Mouse (Mus musculus): ENCODE data around the gene Rbm28. TPM values are rescaled to one million over a fixed set of nuclear protein-coding genes. Genes with fewer than 3 reads are reported as not detected.

The Rbm28 gene
- polyA plus RNA-seq, 1 experiment from 2014 or later: 22.8 TPM

DNA sequence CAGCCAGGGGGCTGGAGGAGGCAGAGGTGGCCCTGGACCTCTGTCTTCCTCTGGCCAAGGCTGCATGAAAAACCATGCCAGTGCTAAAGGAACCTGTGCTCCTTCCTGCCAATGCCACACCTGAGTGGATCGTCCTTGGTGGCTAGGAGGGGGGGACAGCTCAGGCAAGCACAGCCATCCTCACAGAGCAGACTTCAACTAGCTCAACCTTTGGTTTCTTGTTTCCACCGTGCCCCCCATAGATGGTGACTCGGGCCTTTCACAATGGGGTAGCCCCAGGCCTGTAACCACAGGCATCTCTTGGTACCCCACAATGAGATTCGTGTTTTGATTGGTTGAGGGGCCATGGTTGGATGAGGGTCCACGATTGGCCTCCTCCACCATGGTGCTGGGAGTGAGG lies 36.5 kb upstream of the Rbm28 start:
- Histone ChIP-seq H3K4me3 (ENCODE audit: inconsistent target) (no peak overlapping the region), H3K79me2 (ENCODE audit: inconsistent target) (no peaks in the 10 kb centered on the region), H3K36me3 (ENCODE audit: inconsistent target) (no peaks in the 10 kb centered on the region; the same call in 1 of the 2 replicates), H3K27ac (no peak overlapping the region)
- 72% methylated on average over 5 of the region's 5 CpGs for WGBS (ENCODE audit: missing documents)

DNA sequence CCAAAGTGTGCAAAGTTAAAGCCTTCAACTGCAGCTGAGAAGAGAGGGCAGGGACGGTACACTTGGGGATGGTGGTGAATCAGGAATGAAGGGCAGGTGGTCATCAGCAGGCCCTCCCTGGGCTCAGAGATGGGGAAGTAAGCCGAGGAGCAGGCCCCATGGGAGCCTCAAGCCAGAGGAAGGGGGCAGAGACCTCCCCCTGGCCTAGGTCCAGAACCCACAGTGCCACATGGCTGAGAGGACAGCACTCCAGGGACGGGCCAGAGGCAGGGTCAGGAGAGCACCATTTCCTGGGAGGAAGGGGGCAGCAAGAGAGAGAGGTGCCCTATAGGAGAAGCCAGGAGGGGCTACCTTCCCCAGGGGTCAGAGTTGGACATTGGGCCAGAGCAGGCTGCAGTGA lies 35.7 kb upstream of the Rbm28 start:
- 39% methylated on average over 3 of the region's 3 CpGs for WGBS (ENCODE audit: missing documents)
- Histone ChIP-seq H3K36me3 (ENCODE audit: inconsistent target) (no peaks in the 10 kb centered on the region; the same call in 1 of the 2 replicates), H3K4me3 (ENCODE audit: inconsistent target) (no peak overlapping the region), H3K79me2 (ENCODE audit: inconsistent target) (no peaks in the 10 kb centered on the region), H3K27ac (no peak overlapping the region)

DNA sequence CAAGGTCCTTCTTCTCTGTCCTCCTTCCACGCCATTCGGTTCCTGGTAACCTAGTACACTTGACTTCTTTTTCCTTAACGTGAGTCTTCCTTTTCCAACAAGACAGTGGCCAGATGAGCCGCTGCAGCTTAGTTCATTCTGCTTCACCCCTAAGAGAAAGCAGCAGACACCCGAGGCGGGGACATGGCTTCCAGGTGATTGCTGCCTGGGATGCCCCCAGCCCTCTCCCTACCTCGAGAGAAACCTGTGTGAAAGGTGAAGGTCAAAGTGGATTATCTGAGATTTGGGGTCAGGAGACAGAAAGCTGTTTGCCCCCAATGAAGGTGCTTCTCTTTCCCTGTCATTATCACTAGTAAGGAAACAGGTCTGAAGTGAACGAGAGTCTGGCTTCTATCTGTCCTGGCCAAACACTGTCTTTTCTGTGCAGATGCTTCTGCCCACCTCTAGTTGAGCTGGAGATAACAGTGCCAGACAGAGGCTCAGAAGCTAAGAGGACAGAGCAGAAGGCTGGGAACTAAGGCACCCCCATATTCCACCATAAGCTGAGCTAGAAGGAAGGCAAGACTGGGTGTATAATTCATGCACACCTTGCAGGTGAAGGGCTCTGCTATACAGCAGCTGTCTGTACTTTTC lies 34.5 kb upstream of the Rbm28 start:
- no peaks in the 10 kb centered on the region for H3K79me2 ChIP-seq (ENCODE audit: inconsistent target)
- WGBS (ENCODE audit: missing documents): 67% methylated on average over 8 of the region's 8 CpGs

DNA sequence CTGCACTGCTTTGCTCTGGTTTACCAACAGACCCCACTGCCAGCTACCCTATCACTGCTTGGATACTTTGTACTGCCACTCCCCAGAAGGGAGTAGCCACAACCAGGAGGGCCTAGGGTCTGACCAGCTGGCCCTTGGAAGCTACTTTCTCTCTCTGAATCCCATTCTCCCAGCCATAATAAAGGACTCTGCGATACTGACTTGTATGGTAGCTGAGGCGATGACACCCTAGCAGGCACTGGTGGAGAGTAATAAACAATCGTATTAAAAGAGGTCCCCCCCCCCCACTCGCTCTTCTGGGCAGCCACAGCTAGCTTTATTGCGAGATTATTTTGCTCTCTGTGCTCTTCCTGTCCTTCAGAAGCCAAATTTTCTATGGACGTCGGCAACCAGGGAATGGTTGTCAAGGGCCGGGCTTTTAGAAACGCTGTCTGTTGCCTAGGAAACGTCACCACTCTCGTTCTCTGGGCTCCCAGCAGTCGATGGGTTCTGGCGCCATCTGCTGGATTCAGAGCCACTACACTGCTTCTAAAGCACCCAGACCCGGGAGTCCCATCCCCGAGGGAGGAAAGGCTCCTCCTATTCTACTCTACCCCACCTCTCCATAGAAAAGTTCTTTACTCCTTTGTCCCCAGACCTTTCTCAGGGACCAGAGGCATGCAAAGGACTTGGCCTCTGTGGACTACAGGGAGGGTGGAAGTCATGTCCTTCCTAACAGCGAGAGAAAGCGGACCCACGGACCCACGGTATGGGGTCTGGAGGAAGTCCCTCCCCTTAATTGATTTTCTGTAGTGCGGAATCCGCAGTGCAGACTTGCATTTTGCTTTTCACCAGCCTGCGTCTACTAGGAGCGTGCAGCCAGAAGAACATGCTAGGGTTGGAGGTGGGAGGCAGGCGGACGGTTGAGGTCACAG lies 33.8 kb upstream of the Rbm28 start:
- H3K4me3 ChIP-seq (ENCODE audit: inconsistent target): no peak overlapping the region
- 31% methylated on average over 25 of the region's 25 CpGs for WGBS (ENCODE audit: missing documents)

More for the DNA sequence above, 34.5 kb upstream of the Rbm28 start:
- no peak overlapping the region for H3K4me3 ChIP-seq (ENCODE audit: inconsistent target)
- no peaks in the 10 kb centered on the region; the same call in 1 of the 2 replicates for H3K36me3 ChIP-seq (ENCODE audit: inconsistent target)
- H3K27ac ChIP-seq: no peak overlapping the region

DNA sequence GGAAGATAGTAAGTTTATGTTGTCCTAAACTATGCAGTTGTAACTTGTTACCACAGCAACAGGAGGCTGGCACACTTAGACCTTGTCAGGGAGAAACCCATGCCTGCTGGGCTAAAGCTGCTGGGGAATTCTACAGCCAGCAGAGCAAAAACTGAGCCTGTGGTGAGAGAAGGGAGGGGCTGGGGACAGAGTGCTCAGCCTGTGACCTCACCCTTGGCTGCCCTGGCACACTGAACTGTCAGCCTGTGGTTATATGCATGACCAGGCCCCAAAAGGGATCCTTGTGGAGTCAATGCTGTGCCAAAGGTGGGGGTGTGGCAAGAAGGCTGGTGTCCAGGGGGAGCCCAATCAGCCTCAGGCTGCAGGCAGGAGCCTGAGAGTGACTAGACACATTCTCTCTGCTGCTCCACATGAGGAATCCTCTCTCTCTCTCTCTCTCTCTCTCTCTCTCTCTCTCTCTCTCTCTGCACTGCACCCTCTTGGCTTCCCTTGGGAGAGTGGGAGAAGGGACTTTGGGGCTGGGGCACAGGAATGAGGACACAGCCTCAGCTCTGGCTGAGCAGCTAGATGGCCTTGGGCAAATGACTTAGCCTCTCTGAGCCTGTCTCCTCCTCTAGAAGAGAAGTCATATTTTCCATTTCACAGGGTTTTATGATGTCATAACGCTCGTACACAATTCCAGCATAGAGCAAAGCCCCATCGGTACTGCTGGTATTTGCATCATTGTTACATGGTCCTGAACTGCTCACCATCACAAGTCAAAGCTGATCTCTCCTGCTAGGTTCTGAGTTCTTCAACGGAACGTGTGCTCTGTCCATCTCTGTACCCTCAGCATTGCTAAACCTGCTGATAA lies 31.3 kb upstream of the Rbm28 start:
- Histone ChIP-seq H3K4me3 (ENCODE audit: inconsistent target) (no peak overlapping the region), H3K36me3 (ENCODE audit: inconsistent target) (no peaks in the 10 kb centered on the region), H3K27ac (no peak overlapping the region), H3K79me2 (ENCODE audit: inconsistent target) (no peaks in the 10 kb centered on the region)
- WGBS (ENCODE audit: missing documents): 89% methylated on average over 5 of the region's 5 CpGs

More for the DNA sequence above, 33.8 kb upstream of the Rbm28 start:
- Histone ChIP-seq H3K79me2 (ENCODE audit: inconsistent target) (no peaks in the 10 kb centered on the region), H3K27ac (no peak overlapping the region), H3K36me3 (ENCODE audit: inconsistent target) (no peaks in the 10 kb centered on the region; the same call in 1 of the 2 replicates)

DNA sequence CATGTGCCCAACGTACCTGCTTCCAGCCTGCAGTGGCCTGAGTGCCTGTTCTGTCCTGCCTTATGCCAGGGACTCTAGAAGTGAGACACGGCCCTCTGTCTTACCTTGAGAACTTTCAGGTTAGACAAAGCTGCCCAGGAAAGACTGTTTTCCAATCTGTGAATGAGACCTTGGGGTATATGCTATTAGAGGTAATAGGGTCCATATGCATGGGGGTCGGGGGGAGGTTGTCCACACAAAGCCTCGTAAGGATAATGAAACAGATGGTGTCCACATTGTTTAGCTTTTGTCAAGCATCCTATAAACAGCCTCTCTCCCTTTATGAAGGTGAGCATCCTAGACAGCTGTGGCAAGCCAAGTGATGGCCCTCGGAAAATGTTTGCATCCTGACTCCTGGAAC lies 30.3 kb upstream of the Rbm28 start:
- 91% methylated on average over 5 of the region's 5 CpGs for WGBS (ENCODE audit: missing documents)
- Histone ChIP-seq H3K27ac (no peak overlapping the region), H3K79me2 (ENCODE audit: inconsistent target) (no peaks in the 10 kb centered on the region), H3K4me3 (ENCODE audit: inconsistent target) (no peak overlapping the region), H3K36me3 (ENCODE audit: inconsistent target) (no peaks in the 10 kb centered on the region)

DNA sequence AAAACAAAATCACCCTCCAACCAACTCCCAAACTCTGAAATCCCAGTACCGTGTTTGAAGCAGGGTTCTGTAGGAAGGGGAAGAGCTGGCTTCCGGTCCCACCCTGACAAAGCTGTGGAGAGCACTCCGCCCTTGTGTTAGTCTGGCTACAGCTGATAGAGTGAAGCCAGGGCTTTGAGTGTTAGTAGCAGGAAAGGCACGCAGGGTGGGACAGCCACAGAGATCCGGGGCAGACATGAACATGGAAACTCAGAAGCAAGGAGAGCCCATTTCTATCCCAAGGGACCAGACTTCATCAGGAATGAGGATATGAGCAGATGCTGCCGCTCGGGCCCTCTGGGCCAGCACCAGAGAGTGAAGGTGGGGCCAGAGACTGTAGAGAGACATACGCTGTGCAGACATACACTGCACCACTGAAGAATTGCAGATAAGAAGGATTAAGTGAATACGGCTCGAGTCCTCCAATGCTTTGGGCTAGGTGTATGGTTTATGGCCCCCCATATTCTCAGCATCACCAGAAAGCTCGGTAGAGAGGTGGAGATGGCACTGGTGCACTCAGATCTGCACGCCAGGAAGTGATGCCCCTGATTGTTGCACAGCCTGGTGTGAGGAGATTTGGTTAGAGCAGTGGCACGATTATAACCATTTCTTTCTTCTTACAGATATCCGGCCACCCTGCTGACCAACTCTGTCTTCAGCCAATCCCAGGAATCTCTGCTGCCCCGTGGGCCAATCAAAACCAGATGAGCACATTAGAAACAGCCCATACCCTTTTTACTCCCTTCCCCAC lies 29.4 kb upstream of the Rbm28 start:
- H3K4me3 ChIP-seq (ENCODE audit: inconsistent target): no peak overlapping the region
- WGBS (ENCODE audit: missing documents): 60% methylated on average over 15 of the region's 15 CpGs
- H3K27ac ChIP-seq: no peak overlapping the region

DNA sequence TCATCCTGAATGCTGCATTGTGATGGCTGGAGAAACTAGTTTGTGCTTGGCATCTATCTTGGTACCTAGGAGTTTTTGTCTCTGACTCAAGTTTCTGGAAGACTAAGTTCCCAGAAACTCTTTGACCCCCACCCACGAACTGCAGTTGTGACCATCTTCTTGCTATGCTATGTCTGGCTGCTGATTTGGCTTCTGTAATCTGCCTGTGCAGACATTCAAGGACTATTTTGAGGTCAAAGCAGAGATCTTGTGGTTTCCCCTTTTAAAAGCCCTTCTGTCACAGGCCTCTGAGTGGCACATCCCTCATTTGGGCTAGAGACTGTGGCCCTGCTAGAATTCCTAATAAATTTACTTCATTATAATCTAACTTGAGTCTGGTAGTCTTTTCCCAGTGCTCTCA lies 23.1 kb upstream of the Rbm28 start:
- WGBS (ENCODE audit: missing documents): 0% methylated on average over 1 of the region's 1 CpGs
- Histone ChIP-seq H3K27ac (no peak overlapping the region), H3K36me3 (ENCODE audit: inconsistent target) (no peaks in the 10 kb centered on the region), H3K4me3 (ENCODE audit: inconsistent target) (no peak overlapping the region), H3K79me2 (ENCODE audit: inconsistent target) (no peaks in the 10 kb centered on the region)

More for the DNA sequence above, 29.4 kb upstream of the Rbm28 start:
- H3K36me3 ChIP-seq (ENCODE audit: inconsistent target): no peaks in the 10 kb centered on the region
- H3K79me2 ChIP-seq (ENCODE audit: inconsistent target): no peaks in the 10 kb centered on the region

DNA sequence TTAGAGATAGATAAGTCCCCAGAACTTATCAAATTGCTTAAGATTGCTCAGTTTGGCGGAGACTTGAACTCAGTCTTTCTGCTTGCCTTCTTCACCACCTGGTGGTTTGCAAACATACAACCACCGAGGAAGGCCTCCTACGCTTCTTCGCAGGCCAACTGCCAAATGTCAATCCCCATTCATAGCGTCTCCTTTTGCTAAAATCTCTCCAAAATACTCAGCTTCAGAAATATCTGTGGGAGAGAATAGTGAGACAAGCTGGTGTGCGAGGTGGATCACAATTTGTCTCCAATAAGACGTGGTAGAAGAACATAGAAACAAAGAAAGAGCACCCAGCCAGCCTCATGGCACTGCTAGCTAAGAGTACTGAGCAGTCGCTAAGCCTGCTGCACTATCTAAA lies 15.0 kb upstream of the Rbm28 start:
- Histone ChIP-seq H3K4me3 (ENCODE audit: inconsistent target) (no peak overlapping the region), H3K79me2 (ENCODE audit: inconsistent target) (no peaks in the 10 kb centered on the region), H3K36me3 (ENCODE audit: inconsistent target) (no peaks in the 10 kb centered on the region), H3K27ac (no peak overlapping the region)
- WGBS (ENCODE audit: missing documents): 70% methylated on average over 8 of the region's 8 CpGs

DNA sequence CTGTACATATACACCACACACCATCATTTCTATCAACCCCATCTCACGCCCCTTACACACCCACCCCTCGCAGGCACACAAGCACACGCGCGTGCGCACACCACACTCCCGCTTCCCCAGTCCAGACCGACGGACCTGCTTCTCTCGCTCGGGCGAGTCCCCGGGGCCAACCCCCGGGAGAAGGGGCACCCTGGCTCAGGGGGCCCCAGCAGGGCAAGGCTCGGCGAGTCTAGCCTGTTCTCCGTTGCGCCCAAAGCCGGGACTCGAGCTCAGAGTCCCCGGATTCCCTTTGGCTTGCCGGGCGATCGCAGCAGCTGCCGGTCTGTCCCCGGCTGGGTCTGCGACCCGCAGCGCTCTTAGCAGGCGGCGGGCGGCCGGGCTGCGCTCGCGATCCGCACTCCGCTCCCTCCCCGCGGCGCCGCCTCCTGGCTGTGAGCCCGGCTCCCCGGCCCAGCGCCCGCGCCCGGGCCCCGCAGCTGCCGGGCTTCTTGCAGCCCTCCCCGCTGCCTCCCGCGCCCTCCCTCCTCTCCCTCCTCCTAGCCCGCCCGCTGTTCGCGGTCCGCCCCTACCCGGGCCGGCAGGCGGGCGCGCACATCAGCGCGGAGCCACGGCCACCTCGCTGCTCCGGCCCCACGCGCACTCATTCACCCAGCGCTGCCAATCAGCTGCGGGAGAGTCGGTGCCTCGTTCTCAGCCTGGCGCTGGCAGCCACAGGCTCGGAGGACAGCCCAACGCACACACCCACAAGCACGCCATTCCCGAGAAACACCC lies 14.3 kb upstream of the Rbm28 start, which contains the start of gene Prrt4:
Prrt4 (minus strand) TSS at position 697 of the 771 bp plus-strand sequence.
- Histone ChIP-seq H3K27ac (no peak within 1 kb of the TSS), H3K79me2 (ENCODE audit: inconsistent target) (no peaks in the 10 kb centered on the region), H3K4me3 (ENCODE audit: inconsistent target) (no peak within 1 kb of the TSS), H3K36me3 (ENCODE audit: inconsistent target) (no peaks in the 10 kb centered on the region)
- 1% methylated on average over 74 of the region's 79 CpGs for WGBS (ENCODE audit: missing documents)

DNA sequence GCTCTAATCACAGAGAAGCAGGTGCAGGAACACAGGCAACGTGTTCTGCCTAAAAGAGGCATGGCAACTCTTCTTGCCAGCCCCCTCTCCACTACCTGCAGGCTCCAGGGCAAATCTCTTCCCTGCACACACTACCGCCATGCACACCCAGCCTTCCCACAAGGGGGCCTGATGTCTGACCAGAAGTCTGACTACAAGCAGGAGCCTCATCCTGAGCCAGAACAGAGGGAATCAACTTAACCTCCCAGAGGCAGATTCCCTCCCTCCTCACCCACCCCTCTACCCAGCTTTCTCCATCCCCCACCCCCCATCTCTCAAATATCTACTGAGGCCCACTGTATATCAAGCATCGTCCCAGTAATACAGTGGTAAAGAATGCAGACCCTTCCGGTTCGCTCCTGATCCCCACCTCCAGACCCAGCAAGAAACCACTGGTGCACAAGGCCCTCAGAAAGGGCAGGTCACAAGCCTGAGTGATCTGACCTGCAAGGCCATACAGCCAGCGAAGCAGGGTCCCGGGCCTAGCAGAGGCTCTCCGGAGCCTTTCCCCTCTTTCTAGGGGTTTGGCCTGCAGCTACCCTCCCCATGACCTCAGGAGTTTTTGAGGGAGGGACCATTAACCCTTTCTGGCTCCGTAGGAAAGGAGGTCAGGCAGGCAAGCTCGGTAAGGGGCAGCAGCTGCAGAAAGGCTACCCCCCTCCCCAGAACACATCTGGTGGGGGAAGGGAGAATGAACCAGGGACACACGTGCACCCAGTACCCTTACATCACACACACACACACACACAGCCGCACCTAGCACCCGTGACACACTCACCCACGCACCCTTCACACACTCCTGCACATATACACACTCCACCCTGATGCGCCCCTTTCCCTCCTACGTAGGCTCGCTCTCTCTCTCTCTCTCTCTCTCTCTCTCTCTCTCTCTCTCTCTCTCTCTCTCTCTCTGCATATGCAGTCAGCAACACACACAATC lies 13.4 kb upstream of the Rbm28 start:
- Histone ChIP-seq H3K27ac (no peak overlapping the region), H3K4me3 (ENCODE audit: inconsistent target) (no peak overlapping the region), H3K36me3 (ENCODE audit: inconsistent target) (no peaks in the 10 kb centered on the region), H3K79me2 (ENCODE audit: inconsistent target) (no peaks in the 10 kb centered on the region)
- 65% methylated on average over 15 of the region's 17 CpGs for WGBS (ENCODE audit: missing documents)

DNA sequence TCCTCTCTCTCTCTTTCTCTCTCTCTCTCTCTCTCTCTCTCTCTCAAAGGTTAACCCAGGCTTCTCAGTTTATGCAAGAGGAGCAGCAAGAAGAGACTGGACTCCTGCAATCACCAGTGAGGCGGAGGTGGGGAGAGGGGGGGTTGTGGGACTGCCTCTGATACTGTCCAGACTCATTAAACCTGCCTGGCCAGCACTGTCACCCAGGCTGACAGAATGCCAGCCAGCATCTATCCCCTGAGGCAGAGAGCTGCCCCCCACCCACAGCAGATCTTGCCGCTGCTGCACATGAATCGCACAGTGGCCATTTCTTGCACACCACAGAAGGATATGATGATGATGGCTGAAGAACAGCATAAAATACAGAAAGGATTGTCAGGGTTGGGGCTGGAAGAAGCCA lies 10.3 kb upstream of the Rbm28 start:
- Histone ChIP-seq H3K27ac (no peak overlapping the region), H3K36me3 (ENCODE audit: inconsistent target) (no peaks in the 10 kb centered on the region)
- WGBS (ENCODE audit: missing documents): 91% methylated on average over 3 of the region's 3 CpGs

More for the DNA sequence above, 10.3 kb upstream of the Rbm28 start:
- Histone ChIP-seq H3K79me2 (ENCODE audit: inconsistent target) (no peaks in the 10 kb centered on the region), H3K4me3 (ENCODE audit: inconsistent target) (no peak overlapping the region)

Data from macrophage (primary cell).